Mouse (Mus musculus) mouse trophoblast stem cell (cell line): ENCODE data around the gene 9430015G10Rik.

Experiments used
- in situ Hi-C, 2 experiments: fragments of 300-500 bp; cut with MseI, MboI; formaldehyde crosslinking; loops; 2 replicates in 1 of 2; 3 replicates in 1 of 2; pipeline ENCODE4 v1.15.1; 2025

Gene 9430015G10Rik

DNA sequence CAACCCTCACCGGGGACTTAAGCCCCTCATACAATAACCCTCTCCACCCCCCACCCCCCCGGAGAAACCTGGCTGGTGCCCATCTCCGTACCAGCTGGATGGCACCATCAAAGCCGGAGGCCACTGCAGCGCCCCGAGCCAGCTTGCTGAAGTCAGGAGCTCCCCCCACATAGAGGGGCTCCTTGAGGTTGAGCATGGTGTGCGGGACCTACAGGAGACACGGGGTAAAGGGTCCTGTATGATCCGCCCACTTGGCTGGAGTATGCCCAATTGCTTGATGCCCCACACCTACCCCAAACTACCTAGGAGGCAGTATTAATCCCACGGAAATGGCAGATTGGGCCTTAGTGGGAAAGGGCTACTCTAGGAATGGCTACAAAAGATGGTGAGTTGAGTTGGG is 59.3 kb downstream of the 9430015G10Rik start:
- in situ Hi-C loops, result no loop called here

DNA sequence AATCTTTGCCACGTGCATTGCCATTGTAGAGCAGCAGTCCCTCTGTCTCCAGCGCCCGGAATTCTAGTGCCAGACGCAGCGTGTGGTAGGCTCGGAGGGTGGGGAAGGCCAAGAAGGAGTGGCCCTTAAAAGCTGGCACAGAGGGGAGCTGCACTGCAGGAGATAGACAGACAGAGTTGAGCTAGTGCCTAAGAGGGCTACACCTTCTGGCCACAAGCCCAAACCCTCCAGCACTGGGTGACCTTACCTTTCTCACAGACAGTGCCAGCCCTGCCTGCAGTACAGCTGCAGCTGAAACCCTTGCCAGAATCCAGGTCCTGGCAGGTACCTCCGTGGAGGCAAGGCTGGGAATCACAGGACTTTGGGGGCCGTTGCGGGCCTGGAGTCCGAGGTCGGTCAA is 62.0 kb downstream of the 9430015G10Rik start:
- in situ Hi-C loops, result no loop called here
